Mouse (Mus musculus): ENCODE data around the gene Gm35549.

Gm35549 gene

DNA sequence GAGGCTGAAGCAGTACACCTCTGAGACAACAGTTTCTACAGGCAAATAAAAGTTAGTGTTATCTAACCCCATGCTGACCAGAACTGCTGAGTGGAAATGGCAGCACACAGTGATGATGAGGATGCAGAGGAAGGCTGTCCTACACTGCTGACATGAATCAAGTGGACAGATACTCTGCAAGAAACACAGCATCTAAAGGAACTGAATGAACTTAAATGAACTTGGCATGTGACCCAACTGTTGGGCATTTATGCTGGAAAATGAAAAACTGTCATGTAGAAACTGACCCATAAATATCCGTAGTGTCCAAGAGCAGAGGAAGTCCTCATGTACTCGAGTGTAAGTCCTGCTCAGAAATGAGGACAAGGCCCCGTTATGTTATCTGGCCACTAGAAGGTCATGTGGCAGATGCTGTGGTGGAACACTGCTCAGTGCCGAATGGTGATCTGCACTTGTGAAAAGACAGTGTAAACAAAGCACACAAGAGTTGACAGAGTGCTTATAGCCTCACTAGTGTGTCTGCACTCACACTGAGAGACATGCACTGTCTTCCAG, 13.9 kb downstream of the Gm35549 start:
- DNase-seq (ENCODE audit: extremely low spot score, low read depth, low spot score) = no peak

DNA sequence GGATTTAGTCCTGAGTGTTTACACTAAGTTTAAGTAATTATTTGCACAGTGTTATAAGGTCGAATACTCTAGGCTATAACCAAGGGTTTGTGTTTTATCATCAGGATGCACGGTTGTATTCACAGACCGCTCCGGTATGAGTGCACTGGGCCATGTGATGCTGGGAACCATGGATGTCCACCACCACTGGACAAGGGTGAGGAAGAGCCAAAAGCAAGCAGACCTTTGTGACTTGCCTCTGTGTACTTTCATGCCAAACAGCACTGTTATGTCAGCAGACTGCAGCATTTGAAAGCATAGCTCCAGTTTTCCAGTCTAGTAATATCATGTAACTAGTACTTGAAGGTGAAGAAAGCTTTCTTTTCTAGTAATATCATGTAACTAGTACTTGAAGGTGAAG, 17.1 kb downstream of the Gm35549 start:
- DNase-seq (ENCODE audit: extremely low spot score, low read depth, low spot score) = no peak

DNA sequence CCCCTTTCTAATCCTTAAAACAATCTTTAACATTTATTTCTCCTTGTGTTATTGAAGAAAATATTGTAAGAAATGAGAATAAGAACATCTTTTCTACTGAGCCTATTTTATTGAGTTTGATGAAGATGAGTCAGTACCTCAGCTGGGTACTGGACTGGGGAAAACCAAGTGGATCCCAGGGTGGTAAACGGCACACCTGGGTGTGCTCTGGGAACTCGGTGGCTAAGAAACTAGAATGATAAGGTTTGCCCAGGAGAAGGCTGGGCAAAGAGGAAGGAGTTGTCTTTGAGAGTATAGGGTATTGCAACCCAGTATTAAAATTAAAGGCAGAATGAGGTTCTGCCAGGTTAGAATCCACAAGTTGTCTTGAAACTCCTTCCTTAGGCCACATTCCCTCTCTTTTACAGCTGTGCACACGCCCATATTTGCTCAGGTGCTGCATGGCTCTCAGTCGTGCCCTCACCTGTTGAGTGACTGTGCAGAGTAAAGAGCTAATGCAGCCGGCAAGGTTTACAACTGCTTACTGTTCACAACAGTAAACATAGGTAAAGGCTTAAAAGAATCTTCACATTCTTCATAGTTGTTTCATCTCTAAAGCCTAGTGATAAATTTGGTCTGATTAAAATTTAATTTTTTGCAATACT, 20.3 kb downstream of the Gm35549 start:
- no peak for DNase-seq (ENCODE audit: extremely low spot score, low read depth, low spot score)

DNA sequence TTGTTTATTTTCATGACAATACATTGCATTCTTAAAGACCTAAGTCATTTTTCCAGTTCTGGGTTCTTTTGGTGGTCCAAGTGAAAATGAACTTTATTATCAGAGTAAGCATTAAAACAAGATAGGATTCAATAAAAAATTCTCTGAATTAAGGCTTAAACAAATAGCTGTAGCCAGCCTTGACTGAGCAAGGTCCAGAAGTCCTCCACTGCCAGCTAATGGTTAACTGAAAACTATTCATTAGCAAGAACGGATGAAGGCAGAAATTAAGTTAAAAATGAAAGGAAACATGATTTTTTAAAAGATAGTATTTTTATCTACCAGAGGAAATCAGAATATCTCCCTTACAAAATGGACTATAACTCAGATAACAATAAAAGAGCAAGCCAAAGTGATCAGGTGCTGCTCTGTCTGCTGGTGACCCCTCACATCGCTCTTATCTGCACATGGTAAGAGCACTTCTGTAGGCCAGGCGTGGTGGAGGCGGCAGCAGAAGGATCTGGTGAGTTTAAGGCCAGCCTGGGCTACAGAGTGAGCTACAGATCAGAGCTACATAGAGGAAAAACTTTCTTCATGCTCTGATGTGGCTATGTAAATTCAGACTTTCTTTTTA, 28.5 kb downstream of the Gm35549 start:
- DNase-seq (ENCODE audit: extremely low spot score, low read depth, low spot score) = no peak

DNA sequence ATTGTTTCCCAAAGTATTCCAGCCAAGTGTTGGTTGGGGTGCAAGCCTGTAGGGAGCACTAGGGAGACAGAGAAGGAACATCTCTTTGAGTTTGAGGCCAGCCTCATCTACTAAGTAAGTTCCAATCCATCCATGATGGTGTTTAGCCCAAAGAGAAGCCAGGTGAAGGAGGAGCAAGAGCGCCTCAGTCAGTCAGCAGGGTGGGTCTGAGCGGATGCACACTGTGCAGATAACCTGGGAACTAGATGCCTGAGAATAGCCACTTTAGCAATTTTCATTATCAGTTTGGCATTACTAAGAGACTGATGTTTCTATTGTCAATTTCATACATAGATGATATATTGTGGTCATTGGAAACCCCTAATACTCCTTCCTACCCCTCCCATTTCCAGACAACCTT, 29.1 kb downstream of the Gm35549 start:
- no peak for DNase-seq (ENCODE audit: extremely low spot score, low read depth, low spot score)

DNA sequence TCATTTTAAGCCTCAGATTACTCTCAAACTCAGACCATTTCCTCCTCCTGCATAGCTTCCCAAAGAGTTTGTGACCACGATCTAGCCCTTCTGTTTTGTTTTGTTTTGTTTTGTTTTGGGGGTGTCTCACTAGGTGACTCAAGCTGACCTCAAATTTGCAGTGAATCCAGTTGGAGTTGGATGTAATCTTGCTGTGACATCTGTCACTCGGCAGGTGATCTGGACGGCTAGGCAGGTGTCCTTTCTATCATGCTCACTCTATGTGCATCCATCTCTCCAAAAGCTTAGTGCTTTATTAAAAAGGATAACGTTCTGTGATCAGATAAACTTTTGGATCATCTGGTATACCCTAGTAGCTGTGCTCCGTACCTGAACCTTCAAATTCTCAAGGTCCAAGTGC, 31.4 kb downstream of the Gm35549 start:
- DNase-seq (ENCODE audit: extremely low spot score, low read depth, low spot score) = no peak

DNA sequence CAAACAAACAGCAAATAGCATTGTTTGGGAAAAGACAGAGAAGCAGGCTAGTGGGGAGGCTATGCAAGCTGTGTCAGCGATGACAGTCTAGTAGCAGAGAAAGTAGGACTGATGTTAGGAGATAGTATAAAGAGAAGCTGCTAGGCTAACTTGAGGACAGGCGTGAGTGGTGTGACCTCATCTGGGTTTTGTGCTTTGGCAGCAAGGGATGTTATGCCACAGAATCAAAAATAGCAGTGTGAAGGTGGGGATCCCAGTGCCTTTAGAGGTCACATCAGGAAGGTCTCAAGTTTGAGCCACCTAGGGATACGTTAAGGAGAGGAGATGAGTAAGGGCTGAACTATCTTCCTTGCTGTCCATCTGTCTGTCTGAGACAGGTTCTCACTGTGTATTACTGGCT, 33.6 kb downstream of the Gm35549 start:
- DNase-seq (ENCODE audit: extremely low spot score, low read depth, low spot score) = no peak

DNA sequence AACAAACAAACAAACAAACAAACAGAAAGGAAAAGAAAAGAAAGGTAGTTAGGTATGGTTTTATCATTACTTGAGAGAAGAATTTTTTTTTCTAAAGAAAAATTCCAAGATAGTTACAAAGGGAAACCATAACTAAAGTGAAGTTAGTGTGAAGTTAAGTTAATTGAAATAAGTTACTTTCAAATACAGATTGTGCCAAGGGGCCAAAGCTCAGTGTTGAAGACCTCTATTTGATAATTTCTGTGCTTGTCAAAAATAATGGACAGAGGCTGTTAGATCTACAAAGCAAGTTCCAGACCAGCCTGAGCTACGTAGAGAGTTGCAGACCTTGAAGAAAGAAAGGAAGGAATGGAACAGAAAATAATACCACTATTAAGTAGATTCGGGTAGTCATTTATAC, 36.6 kb downstream of the Gm35549 start:
- no peak for DNase-seq (ENCODE audit: extremely low spot score, low read depth, low spot score)

DNA sequence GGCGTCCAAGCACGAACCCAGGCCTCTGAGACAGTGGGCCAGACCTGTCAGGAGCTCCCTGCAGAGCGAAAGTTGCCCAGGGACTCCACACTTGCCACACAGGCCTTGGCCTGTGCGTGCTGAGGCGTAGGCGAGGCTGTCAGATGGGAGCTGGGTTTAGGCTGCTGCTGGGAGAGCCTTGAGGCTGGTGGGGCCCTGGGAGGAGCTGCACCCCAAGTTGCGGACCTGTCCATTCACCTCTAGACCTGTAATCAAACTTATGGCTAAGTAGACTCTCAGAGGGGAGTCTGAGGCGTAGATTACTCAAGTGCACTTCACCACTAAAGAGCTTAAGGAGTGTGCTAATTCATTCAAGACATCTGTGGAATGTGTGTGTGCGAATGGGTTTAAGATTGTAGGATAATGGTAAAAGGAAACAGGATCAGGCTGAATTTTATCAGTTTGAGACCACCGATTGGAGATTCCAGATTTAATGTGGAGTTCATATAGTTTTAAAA, 37.9 kb downstream of the Gm35549 start:
- DNase-seq (ENCODE audit: extremely low spot score, low read depth, low spot score) = peak; percentile 1

DNA sequence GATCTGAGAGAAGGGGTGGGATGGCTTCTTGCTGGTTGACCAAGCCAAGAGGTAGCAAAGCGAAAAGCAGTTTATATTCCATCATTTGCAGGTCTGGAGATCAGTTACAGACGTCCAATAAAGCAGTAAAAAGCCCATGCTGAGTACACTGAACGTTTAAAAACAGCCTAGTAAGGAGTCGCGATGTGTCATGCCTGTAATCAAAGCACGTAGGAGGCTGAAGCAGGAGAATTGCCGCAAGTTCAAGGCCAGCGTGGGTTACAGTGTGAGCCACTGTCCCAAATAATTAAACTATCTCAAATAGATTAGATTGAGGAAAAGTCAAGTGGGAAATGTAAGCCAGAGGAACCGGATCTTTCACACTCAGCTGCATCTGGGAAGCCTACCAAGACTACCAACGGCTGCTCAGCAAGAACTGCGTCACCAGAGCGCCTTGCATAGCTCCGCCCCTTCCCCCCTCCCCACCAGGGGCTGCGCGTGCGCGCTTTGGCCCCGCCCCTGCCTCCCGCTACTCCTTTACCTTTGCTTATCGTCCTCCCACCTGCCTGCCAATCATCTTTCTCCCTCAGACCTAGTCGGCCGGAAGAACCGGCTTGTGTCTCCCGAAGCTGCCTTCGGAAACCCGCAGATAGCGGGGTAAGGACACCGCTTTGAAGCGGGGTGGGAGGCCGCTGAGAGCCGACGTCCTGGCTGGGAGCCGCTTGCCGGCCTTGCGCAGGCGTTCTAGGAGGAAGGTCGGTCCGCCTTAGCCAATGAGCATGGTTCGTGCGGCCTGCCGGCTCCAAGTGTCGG, 38.6 kb downstream of the Gm35549 start, which contains the start of gene Tcaim:
Tcaim (plus strand) TSS at position 487 of the 792 bp plus-strand sequence.
- DNase-seq (ENCODE audit: extremely low spot score, low read depth, low spot score) = peak; percentile 81

DNA sequence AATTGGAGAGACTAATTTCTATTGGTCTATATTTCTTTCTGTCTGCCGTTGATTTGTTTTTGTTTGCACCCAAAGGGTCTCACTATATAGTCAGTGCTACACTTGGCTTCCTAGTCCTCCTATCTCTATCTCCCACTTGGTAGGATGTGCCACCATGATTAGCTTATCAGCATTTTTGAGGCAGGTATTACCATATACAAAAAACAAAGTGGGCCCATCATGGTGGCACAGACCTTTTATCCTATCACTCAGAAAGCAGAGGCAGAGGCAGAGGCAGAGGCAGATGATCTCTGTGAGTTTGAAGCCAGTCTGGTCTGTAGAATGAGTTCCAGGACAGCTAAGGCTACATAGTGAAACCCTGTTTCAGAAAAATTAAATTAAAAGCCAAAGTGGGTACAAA, 57.3 kb downstream of the Gm35549 start:
- DNase-seq (ENCODE audit: extremely low spot score, low read depth, low spot score) = no peak

DNA sequence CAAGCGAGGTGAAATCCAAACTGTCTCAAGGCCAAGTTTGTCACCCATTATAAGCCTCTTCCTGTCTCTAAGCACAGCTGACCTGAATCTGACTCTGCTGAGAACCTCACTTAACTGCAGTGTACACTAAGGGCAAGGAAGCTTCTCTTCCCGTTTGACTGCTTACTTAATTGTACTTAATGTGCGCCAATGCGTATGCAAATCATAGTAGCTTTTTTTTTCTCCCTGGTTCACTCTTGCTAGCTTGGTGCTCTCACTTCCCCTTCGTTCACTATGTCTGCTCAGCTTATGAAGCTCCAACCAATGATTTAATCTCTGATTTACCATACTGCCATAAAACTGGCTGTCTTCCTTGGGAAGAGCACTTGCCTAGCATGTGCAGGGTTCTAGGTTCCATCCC, 58.6 kb downstream of the Gm35549 start:
- DNase-seq (ENCODE audit: extremely low spot score, low read depth, low spot score) = no peak
